Mouse (Mus musculus): ENCODE data around the gene Vps52. TPM values are rescaled to one million over a fixed set of nuclear protein-coding genes. Genes with fewer than 3 reads are reported as not detected.
A peak's percentile ranks its signal among the peaks of the same experiment; 100 is the strongest.
"Not testable (repeated sequence)": the region's sequence is repeated elsewhere in the genome, so short reads cannot be mapped to it uniquely, and the experiment has no call there.

Vps52 gene
- polyA plus RNA-seq, 1 experiment from 2014 or later, result 66.4 TPM

GRCm38 (mm10) chr17:33951021-33951946 is 4.3 kb upstream of the Vps52 start, which contains the start of gene B3galt4:
Gene B3galt4, minus strand, starts transcription at chr17:33951488.
- Histone ChIP-seq H3K36me3 (peaks cover 63% of the 10 kb centered on the region), H3K27ac (peak within 1 kb of the TSS; percentile 91), H3K4me1 (replicated peaks) (peaks cover 63% of the 10 kb centered on the region), H3K4me2 (replicated peaks) (peak within 1 kb of the TSS; percentile 93), H3K27me3 (no peaks in the 10 kb centered on the region), H3K9ac (replicated peaks) (peak within 1 kb of the TSS; percentile 80), H3K9me3 (no peaks in the 10 kb centered on the region), H3K4me3 (replicated peaks) (peak within 1 kb of the TSS; percentile 54)
- peak; percentile 76 for ATAC-seq
- under 1% methylated on average over 45 of the region's 45 CpGs for WGBS

- ATAC-seq; H3K9ac ChIP-seq (replicated peaks); H3K27me3 ChIP-seq; H3K27ac ChIP-seq; H3K9me3 ChIP-seq: not testable (repeated sequence)
- Histone ChIP-seq H3K36me3 (peaks cover 57% of the 10 kb centered on the region), H3K4me1 (replicated peaks) (peaks cover 70% of the 10 kb centered on the region), H3K4me3 (replicated peaks) (peak overlapping the region; percentile 54), H3K4me2 (replicated peaks) (peak overlapping the region; percentile 93)
- 69% methylated on average over 13 of the region's 13 CpGs for WGBS
Observed at GRCm38 (mm10) chr17:33952015-33952414, 3.6 kb upstream of the Vps52 start.

GRCm38 (mm10) chr17:33952879-33953278 is 2.7 kb upstream of the Vps52 start:
- Histone ChIP-seq H3K27me3 (no peaks in the 10 kb centered on the region), H3K4me2 (replicated peaks) (0 out of 2 replicates have a peak overlapping the region, but pooled peaks have one; percentile 81), H3K9me3 (no peaks in the 10 kb centered on the region), H3K4me3 (replicated peaks) (peak overlapping the region; percentile 8; the same call in 1 of the 2 replicates), H3K4me1 (replicated peaks) (peaks cover 78% of the 10 kb centered on the region), H3K9ac (replicated peaks) (peak overlapping the region; percentile 32; the same call in 1 of the 2 replicates), H3K27ac (no peak overlapping the region), H3K36me3 (peaks cover 52% of the 10 kb centered on the region)
- no peak for ATAC-seq
- 82% methylated on average over 4 of the region's 4 CpGs for WGBS

- H3K4me3 ChIP-seq (replicated peaks), result peak overlapping the region; percentile 8; the same call in 1 of the 2 replicates
Observed at GRCm38 (mm10) chr17:33953310-33953709, 2.3 kb upstream of the Vps52 start.

GRCm38 (mm10) chr17:33953961-33954565 is 1.5 kb upstream of the Vps52 start:
- peak overlapping the region; percentile 85 for H3K4me3 ChIP-seq (replicated peaks)
- peaks cover 77% of the 10 kb centered on the region for H3K4me1 ChIP-seq (replicated peaks)
- WGBS, result 39% methylated on average over 5 of the region's 5 CpGs
- H3K9ac ChIP-seq (replicated peaks), result peak overlapping the region; percentile 96
- no peaks in the 10 kb centered on the region for H3K9me3 ChIP-seq
- ATAC-seq, result no peak
- no peak overlapping the region for H3K27ac ChIP-seq
- peaks cover 52% of the 10 kb centered on the region for H3K36me3 ChIP-seq
- no peaks in the 10 kb centered on the region for H3K27me3 ChIP-seq
- H3K4me2 ChIP-seq (replicated peaks), result peak overlapping the region; percentile 81

More at GRCm38 (mm10) chr17:33953310-33953709, 2.3 kb upstream of the Vps52 start:
- no peaks in the 10 kb centered on the region for H3K9me3 ChIP-seq
- no peaks in the 10 kb centered on the region for H3K27me3 ChIP-seq
- peaks cover 81% of the 10 kb centered on the region for H3K4me1 ChIP-seq (replicated peaks)
- 90% methylated on average over 3 of the region's 3 CpGs for WGBS
- H3K27ac ChIP-seq, result no peak overlapping the region
- H3K36me3 ChIP-seq, result peaks cover 52% of the 10 kb centered on the region
- no peak for ATAC-seq
- peak overlapping the region; percentile 32; the same call in 1 of the 2 replicates for H3K9ac ChIP-seq (replicated peaks)
- H3K4me2 ChIP-seq (replicated peaks), result peak overlapping the region; percentile 81; the same call in 1 of the 2 replicates

- Histone ChIP-seq H3K9me3 (no peaks in the 10 kb centered on the region), H3K4me3 (replicated peaks) (peak overlapping the region; percentile 85), H3K9ac (replicated peaks) (peak overlapping the region; percentile 96), H3K4me1 (replicated peaks) (peaks cover 68% of the 10 kb centered on the region), H3K27me3 (no peaks in the 10 kb centered on the region), H3K36me3 (peaks cover 52% of the 10 kb centered on the region), H3K4me2 (replicated peaks) (peak overlapping the region; percentile 81), H3K27ac (peak overlapping the region; percentile 88)
- WGBS, result under 1% methylated on average over 33 of the region's 33 CpGs
- ATAC-seq, result peak; percentile 51; the same call in 1 of the 2 replicates
Observed at GRCm38 (mm10) chr17:33954646-33955554, 712 bp upstream of the Vps52 start.

GRCm38 (mm10) chr17:33956336-33956735 is 724 bp downstream of the Vps52 start:
- peak overlapping the region; percentile 90 for H3K27ac ChIP-seq
- no peaks in the 10 kb centered on the region for H3K27me3 ChIP-seq
- H3K4me3 ChIP-seq (replicated peaks), result peak overlapping the region; percentile 85
- peak overlapping the region; percentile 89 for H3K9ac ChIP-seq (replicated peaks)
- no peak for ATAC-seq
- H3K9me3 ChIP-seq, result no peaks in the 10 kb centered on the region
- peaks cover 54% of the 10 kb centered on the region for H3K4me1 ChIP-seq (replicated peaks)
- peak overlapping the region; percentile 87 for H3K4me2 ChIP-seq (replicated peaks)
- peaks cover 64% of the 10 kb centered on the region for H3K36me3 ChIP-seq
- WGBS, result 12% methylated on average over 10 of the region's 10 CpGs

- H3K27me3 ChIP-seq, result no peaks in the 10 kb centered on the region
- no peak overlapping the region for H3K9ac ChIP-seq (replicated peaks)
- 91% methylated on average over 6 of the region's 6 CpGs for WGBS
- no peak overlapping the region for H3K4me3 ChIP-seq (replicated peaks)
- no peak overlapping the region for H3K4me2 ChIP-seq (replicated peaks)
- peaks cover 42% of the 10 kb centered on the region for H3K4me1 ChIP-seq (replicated peaks)
- no peak for ATAC-seq
- peaks cover 65% of the 10 kb centered on the region for H3K36me3 ChIP-seq
- no peak overlapping the region for H3K27ac ChIP-seq
- no peaks in the 10 kb centered on the region for H3K9me3 ChIP-seq
Observed at GRCm38 (mm10) chr17:33957493-33957892, 1.9 kb downstream of the Vps52 start.

GRCm38 (mm10) chr17:33958451-33958850 is 2.8 kb downstream of the Vps52 start:
- H3K36me3 ChIP-seq, result peaks cover 65% of the 10 kb centered on the region
- 93% methylated on average over 11 of the region's 11 CpGs for WGBS
- no peak overlapping the region for H3K9ac ChIP-seq (replicated peaks)
- H3K4me2 ChIP-seq (replicated peaks), result no peak overlapping the region
- H3K27me3 ChIP-seq, result no peaks in the 10 kb centered on the region
- H3K4me3 ChIP-seq (replicated peaks), result no peak overlapping the region
- H3K9me3 ChIP-seq, result no peaks in the 10 kb centered on the region
- peaks cover 33% of the 10 kb centered on the region for H3K4me1 ChIP-seq (replicated peaks)
- H3K27ac ChIP-seq, result no peak overlapping the region
- ATAC-seq, result no peak

- H3K9ac ChIP-seq (replicated peaks), result no peak overlapping the region
- ATAC-seq, result no peak
- H3K4me1 ChIP-seq (replicated peaks), result peaks cover 26% of the 10 kb centered on the region
- peaks cover 66% of the 10 kb centered on the region for H3K36me3 ChIP-seq
- H3K27ac ChIP-seq, result no peak overlapping the region
- H3K4me2 ChIP-seq (replicated peaks), result no peak overlapping the region
- no peaks in the 10 kb centered on the region for H3K27me3 ChIP-seq
- WGBS, result 96% methylated on average over 13 of the region's 13 CpGs
- H3K9me3 ChIP-seq, result no peaks in the 10 kb centered on the region
- H3K4me3 ChIP-seq (replicated peaks), result no peak overlapping the region
Observed at GRCm38 (mm10) chr17:33959135-33959534, 3.5 kb downstream of the Vps52 start.

GRCm38 (mm10) chr17:33959948-33960347 is 4.3 kb downstream of the Vps52 start:
- Histone ChIP-seq H3K9me3 (no peaks in the 10 kb centered on the region), H3K9ac (replicated peaks) (0 out of 2 replicates have a peak overlapping the region, but pooled peaks have one; percentile 19), H3K36me3 (peaks cover 69% of the 10 kb centered on the region), H3K27ac (no peak overlapping the region), H3K4me3 (replicated peaks) (no peak overlapping the region), H3K4me1 (replicated peaks) (peaks cover 18% of the 10 kb centered on the region), H3K4me2 (replicated peaks) (no peak overlapping the region), H3K27me3 (no peaks in the 10 kb centered on the region)
- no peak for ATAC-seq
- WGBS, result 96% methylated on average over 15 of the region's 15 CpGs
